Mouse (Mus musculus): ENCODE measurements around the gene Arhgap17.

DNA sequence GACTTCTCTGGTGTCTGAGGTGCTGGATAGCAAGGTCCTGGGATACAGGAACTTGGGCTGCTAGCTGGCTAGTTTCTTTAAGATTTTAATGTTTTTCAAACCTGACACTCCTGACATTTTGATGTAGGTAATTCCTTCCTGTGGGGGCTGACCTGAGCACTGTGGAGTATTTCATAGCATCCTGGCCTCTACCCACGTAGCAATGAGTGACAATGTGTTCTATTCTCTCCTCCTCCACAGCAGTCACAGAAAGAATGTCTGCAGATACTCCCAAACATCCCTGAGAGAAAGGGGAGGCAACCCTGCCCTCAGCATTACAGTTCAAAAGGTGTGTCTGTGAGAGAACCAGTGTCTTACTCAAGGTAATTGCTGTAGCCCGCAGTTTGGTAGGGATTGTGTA is 19.5 kb downstream of the Arhgap17 start:
- no peak for TF ChIP-seq TCF12 (IDR thresholded peaks at IDR 0.05; ENCODE audit: low read depth, low read length)
- no peak for TF ChIP-seq MAX (IDR thresholded peaks at IDR 0.05; ENCODE audit: low read length)
- TF ChIP-seq CTCF (conservative IDR thresholded peaks at IDR 0.05 in 1 of 2, IDR thresholded peaks at IDR 0.05 in 1 of 2; ENCODE audit: low read depth in 2 of 2, low read length in 2 of 2), result no peak
- no peak for TF ChIP-seq ZKSCAN1 (IDR thresholded peaks at IDR 0.05; ENCODE audit: borderline replicate concordance, low read depth, low read length)
- TF ChIP-seq GABPA (IDR thresholded peaks at IDR 0.05; ENCODE audit: insufficient replicate concordance, low read depth, low read length), result no peak
- no peak for TF ChIP-seq EP300 (IDR thresholded peaks at IDR 0.05; ENCODE audit: low read length)
- no peak for TF ChIP-seq JUN (IDR thresholded peaks at IDR 0.05; ENCODE audit: insufficient read depth, low read depth, low read length)
- no peak for TF ChIP-seq USF1 (IDR thresholded peaks at IDR 0.05; ENCODE audit: low read depth, low read length)

Measured in CH12.LX (cell line).